8 mouse cellular contexts compared by ENCODE assay signal in genomic region chr6:128308311-128308710, GRCm38 (mm10). TPM values are rescaled to one million over a fixed set of nuclear protein-coding genes. Genes with fewer than 3 reads are reported as not detected.
DNase-seq lines count a peak whose midpoint lies in the region; ATAC-seq and TF ChIP-seq lines count a peak whose summit lies in the region.

No protein-coding gene starts in this region.

- intact Hi-C loops in heart, adult 2 months (cut with DNase I), result loop anchor here (1.0 to 10.0 kb wide), 4 partner anchors 41 to 334 kb away; no protein-coding TSS in a partner anchor
- intact Hi-C loops in heart, postnatal 25 days (cut with DNase I), result loop anchor here (1.0 to 5.0 kb wide), 2 partner anchors 74 to 106 kb away; no protein-coding TSS in a partner anchor

- peak; percentile 71 for TF ChIP-seq EP300 in heart, adult 2 months (IDR thresholded peaks at IDR 0.05; ENCODE audit: insufficient read depth, low read depth, low read length)

- TF ChIP-seq POLR2A in heart, adult 2 months (IDR thresholded peaks at IDR 0.05; ENCODE audit: insufficient read depth, low read depth, low read length), result no peak
- TF ChIP-seq POLR2A in testis, adult 2 months (IDR thresholded peaks at IDR 0.05; ENCODE audit: control insufficient read depth, low read depth, low read length), result no peak

- H3K4me3 ChIP-seq in heart, adult 2 months, result no peak overlapping the region
- H3K4me3 ChIP-seq in heart, embryonic 10.5 days, result no peak overlapping the region
- H3K4me3 ChIP-seq in kidney, postnatal 0 days (replicated peaks; ENCODE audit: low read depth, low read length), result no peak overlapping the region
- H3K4me3 ChIP-seq in testis, adult 2 months (ENCODE audit: control insufficient read depth, low read depth, low read length), result no peak overlapping the region

- no peaks in the 10 kb centered on the region for H3K9me3 ChIP-seq in heart, embryonic 10.5 days
- no peaks in the 10 kb centered on the region for H3K9me3 ChIP-seq in kidney, postnatal 0 days (replicated peaks; ENCODE audit: low read length)

- H3K4me2 ChIP-seq in kidney, postnatal 0 days (ENCODE audit: low read length), result no peak overlapping the region

- H3K27me3 ChIP-seq in heart, adult 2 months (ENCODE audit: control insufficient read depth, insufficient read depth, low read length), result no peaks in the 10 kb centered on the region
- 0 out of 2 replicates have a peak, but pooled peaks cover 6% of the 10 kb centered on the region for H3K27me3 ChIP-seq in heart, embryonic 10.5 days (ENCODE audit: insufficient read depth, poor library complexity, severe bottlenecking)
- no peaks in the 10 kb centered on the region for H3K27me3 ChIP-seq in kidney, postnatal 0 days (ENCODE audit: insufficient read depth, low read length)
- H3K27me3 ChIP-seq in testis, adult 2 months (ENCODE audit: control insufficient read depth, insufficient read depth, low read length), result no peaks in the 10 kb centered on the region

- H3K4me1 ChIP-seq in heart, adult 2 months (ENCODE audit: control insufficient read depth, insufficient read depth, low read length), result no peaks in the 10 kb centered on the region
- H3K4me1 ChIP-seq in heart, embryonic 10.5 days, result no peaks in the 10 kb centered on the region
- no peaks in the 10 kb centered on the region for H3K4me1 ChIP-seq in kidney, postnatal 0 days (replicated peaks; ENCODE audit: insufficient read depth, low read length)
- H3K4me1 ChIP-seq in testis, adult 2 months (ENCODE audit: control insufficient read depth, insufficient read depth, low read length), result no peaks in the 10 kb centered on the region

- 30% methylated on average over 4 of the region's 4 CpGs for WGBS in heart, adult 2 months
- 29% methylated on average over 4 of the region's 4 CpGs for WGBS in heart, embryonic 10.5 days
- 30% methylated on average over 4 of the region's 4 CpGs for whole genome bisulfite sequencing in kidney, postnatal 0 days

- no peak overlapping the region for H3K27ac ChIP-seq in heart, adult 2 months
- no peak overlapping the region for H3K27ac ChIP-seq in heart, embryonic 10.5 days
- no peak overlapping the region for H3K27ac ChIP-seq in kidney, postnatal 0 days
- H3K27ac ChIP-seq in testis, adult 2 months (ENCODE audit: control insufficient read depth, insufficient read depth, low read depth, low read length), result no peak overlapping the region

- no peaks in the 10 kb centered on the region for H3K79me2 ChIP-seq in heart, adult 2 months (replicated peaks; ENCODE audit: control insufficient read depth, insufficient read depth, low read length)

- peak; percentile 94; the same call in 1 of the 2 replicates for TF ChIP-seq CTCF in heart, adult 2 months (IDR thresholded peaks at IDR 0.05)
- peak; percentile 88 for TF ChIP-seq CTCF in kidney, postnatal 0 days (IDR thresholded peaks at IDR 0.05; ENCODE audit: low read depth)
- peak; percentile 94 for TF ChIP-seq CTCF in testis, adult 2 months (IDR thresholded peaks at IDR 0.05; ENCODE audit: control insufficient read depth, insufficient read depth, insufficient replicate concordance, low read depth, low read length)

- DNase-seq in heart, adult 2 months, result peak; percentile 31 to 77
- DNase-seq in heart, postnatal 25 days (ENCODE audit: low spot score), result no peak
- DNase-seq in NIH3T3 (ENCODE audit: low read depth), result peak; percentile 90
- DNase-seq in heart, embryonic 10.5 days (ENCODE audit: low spot score), result peak; percentile 84
- peak; percentile 78 for DNase-seq in kidney, postnatal 0 days (ENCODE audit: low spot score)
- peak; percentile 65 for DNase-seq in lung, postnatal 25 days (ENCODE audit: low spot score)

- H3K9ac ChIP-seq in heart, adult 2 months (ENCODE audit: low read depth, low read length), result no peak overlapping the region
- H3K9ac ChIP-seq in kidney, postnatal 0 days (ENCODE audit: low read depth, low read length), result no peak overlapping the region

- ATAC-seq in common myeloid progenitor, adult 5-6 weeks (replicated peaks; ENCODE audit: low read depth, poor library complexity, severe bottlenecking), result peak; percentile 91
- ATAC-seq in kidney, postnatal 0 days (replicated peaks; ENCODE audit: low FRiP score, low read depth), result peak; percentile 46; the same call in 1 of the 2 replicates

- no peaks in the 10 kb centered on the region for H3K36me3 ChIP-seq in heart, adult 2 months (ENCODE audit: control insufficient read depth, insufficient read depth, low read length)
- no peaks in the 10 kb centered on the region for H3K36me3 ChIP-seq in heart, embryonic 10.5 days
- no peaks in the 10 kb centered on the region for H3K36me3 ChIP-seq in kidney, postnatal 0 days (ENCODE audit: insufficient read depth, low read length)
- no peaks in the 10 kb centered on the region for H3K36me3 ChIP-seq in testis, adult 2 months (ENCODE audit: control insufficient read depth, insufficient read depth, low read length)

RNA-seq across cellular contexts. Expression of gene Tead4, which starts 7.7 kb away (rescaled TPM):
- total RNA-seq in heart, adult 2 months (2021), result 1 to 10 TPM; 3.3 to 3.7 TPM
- 0.98 and 1.8 TPM in 2 replicates for polyA plus RNA-seq in heart, adult 2 months (2012; rRNA removed)
- 1 to 10 TPM; 3.7 to 4.4 TPM for total RNA-seq in heart, postnatal 25 days (2021)
- total RNA-seq in common myeloid progenitor, adult 5-6 weeks (2017), result not detected in 2 replicates
- 4.2 and 4.9 TPM in 2 replicates for polyA plus RNA-seq in heart, embryonic 10.5 days (2016; fragmentation: Nextera tagmentation; extraction: Ambion mirVana)
- polyA plus RNA-seq in kidney, postnatal 0 days (2015; fragmentation: Nextera tagmentation; extraction: Ambion mirVana), result 2.3 TPM in 2 replicates
- 0.05 and 0.25 TPM in 2 replicates for polyA plus RNA-seq in testis, adult 2 months (2012; rRNA removed)

RNA-seq across cellular contexts. Expression of gene Tulp3, which starts 47.3 kb away (rescaled TPM):
- 1 to 10 TPM; 5.4 to 6.4 TPM for total RNA-seq in heart, adult 2 months (2021)
- 10.2 and 11.2 TPM in 2 replicates for polyA plus RNA-seq in heart, adult 2 months (2012; rRNA removed)
- total RNA-seq in heart, postnatal 25 days (2021), result 1 to 10 TPM; 6.7 to 8.7 TPM
- total RNA-seq in common myeloid progenitor, adult 5-6 weeks (2017), result 0.19 and 0.27 TPM in 2 replicates
- 13.1 and 16.1 TPM in 2 replicates for polyA plus RNA-seq in heart, embryonic 10.5 days (2016; fragmentation: Nextera tagmentation; extraction: Ambion mirVana)
- polyA plus RNA-seq in kidney, postnatal 0 days (2015; fragmentation: Nextera tagmentation; extraction: Ambion mirVana), result 15.0 and 17.6 TPM in 2 replicates
- 4.4 and 5.4 TPM in 2 replicates for polyA plus RNA-seq in testis, adult 2 months (2012; rRNA removed)

RNA-seq across cellular contexts. Expression of gene Rhno1, which starts 54.4 kb away (rescaled TPM):
- total RNA-seq in heart, adult 2 months (2021), result 1 to 10 TPM; 7.8 to 9.2 TPM
- 5.8 and 6.6 TPM in 2 replicates for polyA plus RNA-seq in heart, adult 2 months (2012; rRNA removed)
- 1 to 10 TPM; 8.5 to 9.8 TPM for total RNA-seq in heart, postnatal 25 days (2021)
- 39.5 and 43.8 TPM in 2 replicates for total RNA-seq in common myeloid progenitor, adult 5-6 weeks (2017)
- polyA plus RNA-seq in heart, embryonic 10.5 days (2016; fragmentation: Nextera tagmentation; extraction: Ambion mirVana), result 97.3 and 121 TPM in 2 replicates
- 68.3 and 73.9 TPM in 2 replicates for polyA plus RNA-seq in kidney, postnatal 0 days (2015; fragmentation: Nextera tagmentation; extraction: Ambion mirVana)
- 41.5 and 47.9 TPM in 2 replicates for polyA plus RNA-seq in testis, adult 2 months (2012; rRNA removed)

RNA-seq across cellular contexts. Expression of gene Foxm1, which starts 54.5 kb away (rescaled TPM):
- total RNA-seq in heart, adult 2 months (2021), result under 1 TPM; 0.65 to 0.89 TPM
- 0.80 and 1.6 TPM in 2 replicates for polyA plus RNA-seq in heart, adult 2 months (2012; rRNA removed)
- total RNA-seq in heart, postnatal 25 days (2021), result 1 to 10 TPM; 1.5 to 1.6 TPM
- total RNA-seq in common myeloid progenitor, adult 5-6 weeks (2017), result 10.9 and 19.5 TPM in 2 replicates
- polyA plus RNA-seq in heart, embryonic 10.5 days (2016; fragmentation: Nextera tagmentation; extraction: Ambion mirVana), result 31.2 and 33.4 TPM in 2 replicates
- polyA plus RNA-seq in kidney, postnatal 0 days (2015; fragmentation: Nextera tagmentation; extraction: Ambion mirVana), result 11.8 TPM in 2 replicates
- 126 and 128 TPM in 2 replicates for polyA plus RNA-seq in testis, adult 2 months (2012; rRNA removed)
